Mouse (Mus musculus): Measurements from ENCODE around the gene Rpl36.

DNA sequence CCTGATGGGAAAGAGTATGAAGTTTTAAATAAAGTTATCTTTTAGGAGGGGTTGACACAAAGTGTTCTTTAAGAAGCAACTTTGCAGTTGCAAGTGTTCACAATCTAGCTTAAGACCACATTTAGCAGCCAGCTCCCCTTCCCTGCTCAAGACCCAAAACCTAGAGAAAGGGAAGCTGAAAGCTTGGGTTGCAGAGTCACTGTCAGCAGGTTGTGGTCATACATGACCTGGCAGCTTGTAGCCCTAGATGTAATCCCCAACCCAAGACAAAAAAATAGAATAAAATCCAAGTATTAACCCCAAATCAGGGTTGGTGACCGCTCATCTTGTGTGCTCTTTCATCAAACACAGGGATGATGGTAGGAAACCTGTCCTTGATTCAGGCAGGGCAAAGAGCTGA, 30.1 kb upstream of the Rpl36 start:
- no peak for TF ChIP-seq CTCF (IDR thresholded peaks at IDR 0.05)
- TF ChIP-seq EP300 (IDR thresholded peaks at IDR 0.05; ENCODE audit: insufficient read depth, low read depth, low read length): no peak
- no peak for TF ChIP-seq POLR2A (IDR thresholded peaks at IDR 0.05; ENCODE audit: insufficient read depth, low read depth, low read length)

All from heart, adult 2 months (tissue).